24 mouse cellular contexts compared by ENCODE assay signal in genomic region chr17:73880286-73880685, GRCm38 (mm10).
DNase-seq lines count a peak whose midpoint lies in the region; ATAC-seq lines count a peak whose summit lies in the region.
"Had no signal": no experiment of that assay in that cellular context is flagged by ENCODE, and none has a peak within 500 bp of the region (broad histone marks: within the 10 kb centered on the region; RNA-seq: fewer than 3 reads in every experiment).

No protein-coding gene starts in this region.

- intact Hi-C loops in heart, postnatal 25 days (cut with DNase I): no loop called here

- no peaks in the 10 kb centered on the region for H3K9me3 ChIP-seq in forebrain, embryonic 10.5 days
- H3K9me3 ChIP-seq in forebrain, embryonic 16.5 days (ENCODE audit: control insufficient read depth, low read length): no peaks in the 10 kb centered on the region
- no peaks in the 10 kb centered on the region for H3K9me3 ChIP-seq in midbrain, embryonic 10.5 days (replicated peaks)
- no peaks in the 10 kb centered on the region for H3K9me3 ChIP-seq in midbrain, embryonic 13.5 days
- H3K9me3 ChIP-seq: embryonic facial prominence, embryonic 10.5 days; embryonic facial prominence, embryonic 12.5 days; forebrain, embryonic 13.5 days; forebrain, embryonic 15.5 days had no signal

- H3K36me3 ChIP-seq in forebrain, embryonic 10.5 days (replicated peaks): no peaks in the 10 kb centered on the region
- no peaks in the 10 kb centered on the region for H3K36me3 ChIP-seq in forebrain, embryonic 16.5 days (ENCODE audit: control insufficient read depth, insufficient read depth)
- H3K36me3 ChIP-seq in midbrain, embryonic 10.5 days: no peaks in the 10 kb centered on the region
- no peaks in the 10 kb centered on the region for H3K36me3 ChIP-seq in midbrain, embryonic 13.5 days
- H3K36me3 ChIP-seq: embryonic facial prominence, embryonic 10.5 days; embryonic facial prominence, embryonic 12.5 days; forebrain, embryonic 15.5 days; G1E had no signal

- peak overlapping the region; percentile 65; the same call in 1 of the 2 replicates for H3K27ac ChIP-seq in forebrain, embryonic 10.5 days
- H3K27ac ChIP-seq in forebrain, embryonic 16.5 days (ENCODE audit: low read length): no peak overlapping the region
- H3K27ac ChIP-seq in midbrain, embryonic 10.5 days (replicated peaks): peak overlapping the region; percentile 42; the same call in 1 of the 2 replicates
- H3K27ac ChIP-seq in midbrain, embryonic 13.5 days: no peak overlapping the region
- H3K27ac ChIP-seq: embryonic facial prominence, embryonic 10.5 days; embryonic facial prominence, embryonic 12.5 days; forebrain, embryonic 13.5 days; forebrain, embryonic 15.5 days had no signal

- H3K9ac ChIP-seq in forebrain, embryonic 16.5 days (replicated peaks; ENCODE audit: low read depth, low read length): no peak overlapping the region
- H3K9ac ChIP-seq in midbrain, embryonic 13.5 days (replicated peaks): no peak overlapping the region
- H3K9ac ChIP-seq: embryonic facial prominence, embryonic 12.5 days; forebrain, embryonic 13.5 days; forebrain, embryonic 15.5 days had no signal

- no peak overlapping the region for H3K4me3 ChIP-seq in forebrain, embryonic 10.5 days
- no peak overlapping the region for H3K4me3 ChIP-seq in forebrain, embryonic 16.5 days (replicated peaks; ENCODE audit: low read length)
- H3K4me3 ChIP-seq in midbrain, embryonic 10.5 days: no peak overlapping the region
- H3K4me3 ChIP-seq in midbrain, embryonic 13.5 days (replicated peaks): no peak overlapping the region
- H3K4me3 ChIP-seq: embryonic facial prominence, embryonic 10.5 days; embryonic facial prominence, embryonic 12.5 days; forebrain, embryonic 13.5 days; forebrain, embryonic 15.5 days had no signal

- ATAC-seq in forebrain, embryonic 16.5 days: no peak
- no peak for ATAC-seq in midbrain, embryonic 13.5 days
- ATAC-seq: activated CD4-positive, CD25-positive, alpha-beta regulatory T cell, adult 4 months; CD4-positive, CD25-positive, alpha-beta regulatory T cell, adult 4 months; Patski had no signal

- H3K4me1 ChIP-seq in forebrain, embryonic 10.5 days: peaks cover 9% of the 10 kb centered on the region
- H3K4me1 ChIP-seq in forebrain, embryonic 16.5 days (replicated peaks; ENCODE audit: control insufficient read depth, insufficient read depth, low read length): no peaks in the 10 kb centered on the region
- peaks cover 9% of the 10 kb centered on the region for H3K4me1 ChIP-seq in midbrain, embryonic 10.5 days
- H3K4me1 ChIP-seq in midbrain, embryonic 13.5 days (replicated peaks): peaks cover 10% of the 10 kb centered on the region; the same call in 1 of the 2 replicates
- H3K4me1 ChIP-seq: embryonic facial prominence, embryonic 10.5 days; embryonic facial prominence, embryonic 12.5 days; forebrain, embryonic 15.5 days had no signal

- no peaks in the 10 kb centered on the region for H3K27me3 ChIP-seq in forebrain, embryonic 10.5 days (ENCODE audit: poor library complexity, severe bottlenecking)
- no peaks in the 10 kb centered on the region for H3K27me3 ChIP-seq in forebrain, embryonic 16.5 days (replicated peaks; ENCODE audit: control insufficient read depth, insufficient read depth, low read length)
- no peaks in the 10 kb centered on the region for H3K27me3 ChIP-seq in midbrain, embryonic 10.5 days (ENCODE audit: low read depth, poor library complexity, severe bottlenecking)
- no peaks in the 10 kb centered on the region for H3K27me3 ChIP-seq in midbrain, embryonic 13.5 days
- H3K27me3 ChIP-seq: CH12.LX; embryonic facial prominence, embryonic 12.5 days; forebrain, embryonic 13.5 days; forebrain, embryonic 15.5 days; Patski had no signal

- DNase-seq in forebrain, embryonic 10.5 days (ENCODE audit: extremely low spot score, low spot score): no peak
- DNase-seq in heart, adult 11 months: peak; percentile 92
- no peak for DNase-seq in heart, postnatal 25 days (ENCODE audit: low spot score)
- no peak for DNase-seq in midbrain, embryonic 10.5 days (ENCODE audit: low spot score)
- DNase-seq: adrenal gland, adult 8-10 months; adrenal gland, postnatal 14 days; adrenal gland, postnatal 36 days; B cell, adult 2 months; cerebellum, adult 11-12 months; cerebellum, adult 2 months; cerebellum, adult 9-10 months; cerebellum, postnatal 10 days; cerebellum, postnatal 25 days had no signal

- no peak overlapping the region for H3K4me2 ChIP-seq in forebrain, embryonic 16.5 days (ENCODE audit: low read length)
- no peak overlapping the region for H3K4me2 ChIP-seq in midbrain, embryonic 13.5 days (replicated peaks)
- H3K4me2 ChIP-seq: embryonic facial prominence, embryonic 12.5 days; forebrain, embryonic 13.5 days; forebrain, embryonic 15.5 days had no signal

- WGBS in forebrain, embryonic 10.5 days: 88% methylated on average over 6 of the region's 6 CpGs
- WGBS in forebrain, embryonic 16.5 days: 84% methylated on average over 6 of the region's 6 CpGs
- 83% methylated on average over 6 of the region's 6 CpGs for WGBS in midbrain, embryonic 10.5 days
- WGBS in midbrain, embryonic 13.5 days: 87% methylated on average over 6 of the region's 6 CpGs

Comparison
In these comparisons a context has a peak if more than half of its experiments do, and no peak if none do; other contexts are left out.
1. H3K27ac ChIP-seq: peak in forebrain, embryonic 10.5 days (single experiment) and midbrain, embryonic 10.5 days (single experiment); none in forebrain, embryonic 16.5 days (single experiment) and midbrain, embryonic 13.5 days (single experiment).